In genomic region chr1:75234606-75235005, GRCm38 (mm10) we compare ENCODE assay signal across 9 mouse cellular contexts. TPM values are rescaled to one million over a fixed set of nuclear protein-coding genes. Genes with fewer than 3 reads are reported as not detected.
DNase-seq lines count a peak whose midpoint lies in the region; ATAC-seq and TF ChIP-seq lines count a peak whose summit lies in the region.
"Had no signal": no experiment of that assay in that cellular context is flagged by ENCODE, and none has a peak within 500 bp of the region (broad histone marks: within the 10 kb centered on the region; RNA-seq: fewer than 3 reads in every experiment).

No protein-coding gene starts in this region.

- peaks cover 1% of the 10 kb centered on the region; the same call in 1 of the 2 replicates for H3K4me1 ChIP-seq in cortical plate, adult 2 months (ENCODE audit: control insufficient read depth, insufficient read depth, low read length)
- H3K4me1 ChIP-seq in heart, embryonic 10.5 days: peaks cover 32% of the 10 kb centered on the region

- 1% methylated on average over 8 of the region's 8 CpGs for WGBS in heart, embryonic 10.5 days

- H3K27me3 ChIP-seq in heart, embryonic 10.5 days (ENCODE audit: insufficient read depth, poor library complexity, severe bottlenecking): 0 out of 2 replicates have a peak, but pooled peaks cover 4% of the 10 kb centered on the region

- ATAC-seq in CD4-positive, CD25-positive, alpha-beta regulatory T cell, adult 4 months: peak; percentile 63

- no peaks in the 10 kb centered on the region for H3K9me3 ChIP-seq in heart, embryonic 10.5 days

- peak; percentile 69 for TF ChIP-seq CTCF in cortical plate, adult 2 months (IDR thresholded peaks at IDR 0.05; ENCODE audit: extremely low read depth, insufficient read depth, low read length)

- TF ChIP-seq POLR2A in cortical plate, adult 2 months (IDR thresholded peaks at IDR 0.05; ENCODE audit: extremely low read depth, insufficient read depth, low read length): 0 out of 2 replicates have a peak, but pooled peaks have one; percentile 22

- H3K27ac ChIP-seq in cortical plate, adult 2 months (ENCODE audit: insufficient read depth, low read length): no peak overlapping the region
- H3K27ac ChIP-seq in heart, embryonic 10.5 days: no peak overlapping the region

- H3K4me3 ChIP-seq in cortical plate, adult 2 months (ENCODE audit: insufficient read depth, low read length): no peak overlapping the region
- H3K4me3 ChIP-seq in heart, embryonic 10.5 days: no peak overlapping the region

- DNase-seq in NIH3T3 (ENCODE audit: low read depth): peak; percentile 43
- DNase-seq in heart, embryonic 10.5 days (ENCODE audit: low spot score): peak; percentile 91
- peak; percentile 79 for DNase-seq in kidney, postnatal 14 days
- peak; percentile 79 for DNase-seq in lung, postnatal 10 days
- DNase-seq in retina, embryonic 14.5 days (ENCODE audit: low spot score): peak; percentile 80
- no peak for DNase-seq in urinary bladder, postnatal 25 days (ENCODE audit: low spot score)

- H3K36me3 ChIP-seq in heart, embryonic 10.5 days: peaks cover 7% of the 10 kb centered on the region; the same call in 1 of the 2 replicates

RNA-seq across cellular contexts. Expression of gene Dnajb2, which starts 1.6 kb away (rescaled TPM):
- 10 to 100 TPM in 1 of 2 experiments, 1 to 10 TPM in 1; 10.0 to 10.3 TPM for polyA plus RNA-seq in CD4-positive, CD25-positive, alpha-beta regulatory T cell, adult 4 months (2017; shearing (Covaris generic))
- polyA plus RNA-seq in cortical plate, adult 2 months (2012; rRNA removed): 104 and 115 TPM in 2 replicates
- 24.5 and 32.4 TPM in 2 replicates for polyA plus RNA-seq in heart, embryonic 10.5 days (2016; fragmentation: Nextera tagmentation; extraction: Ambion mirVana)

RNA-seq across cellular contexts. Expression of gene A630095N17Rik, which starts 2.7 kb away (rescaled TPM):
- not detected for polyA plus RNA-seq in CD4-positive, CD25-positive, alpha-beta regulatory T cell, adult 4 months (2017; shearing (Covaris generic))
- not detected in 2 replicates for polyA plus RNA-seq in cortical plate, adult 2 months (2012; rRNA removed)
- not detected in 2 replicates for polyA plus RNA-seq in heart, embryonic 10.5 days (2016; fragmentation: Nextera tagmentation; extraction: Ambion mirVana)
- polyA plus RNA-seq: large intestine, adult 2 months had no signal

RNA-seq across cellular contexts. Expression of gene Tuba4a, which starts 14.9 kb away (rescaled TPM):
- polyA plus RNA-seq in CD4-positive, CD25-positive, alpha-beta regulatory T cell, adult 4 months (2017; shearing (Covaris generic)): 100 to 1,000 TPM; 141 to 164 TPM
- 345 and 362 TPM in 2 replicates for polyA plus RNA-seq in cortical plate, adult 2 months (2012; rRNA removed)
- 35.2 and 50.8 TPM in 2 replicates for polyA plus RNA-seq in heart, embryonic 10.5 days (2016; fragmentation: Nextera tagmentation; extraction: Ambion mirVana)

RNA-seq across cellular contexts. Expression of gene Stk16, which starts 24.0 kb away (rescaled TPM):
- polyA plus RNA-seq in CD4-positive, CD25-positive, alpha-beta regulatory T cell, adult 4 months (2017; shearing (Covaris generic)): 10 to 100 TPM; 56.9 to 62.7 TPM
- 159 and 172 TPM in 2 replicates for polyA plus RNA-seq in cortical plate, adult 2 months (2012; rRNA removed)
- 103 and 131 TPM in 2 replicates for polyA plus RNA-seq in heart, embryonic 10.5 days (2016; fragmentation: Nextera tagmentation; extraction: Ambion mirVana)

RNA-seq across cellular contexts. Expression of gene Glb1l, which starts 24.0 kb away (rescaled TPM):
- 10 to 100 TPM in 1 of 2 experiments, 1 to 10 TPM in 1; 8.0 to 19.2 TPM for polyA plus RNA-seq in CD4-positive, CD25-positive, alpha-beta regulatory T cell, adult 4 months (2017; shearing (Covaris generic))
- 20.4 and 21.2 TPM in 2 replicates for polyA plus RNA-seq in cortical plate, adult 2 months (2012; rRNA removed)
- polyA plus RNA-seq in heart, embryonic 10.5 days (2016; fragmentation: Nextera tagmentation; extraction: Ambion mirVana): 7.9 and 10.9 TPM in 2 replicates
